Mouse (Mus musculus): ENCODE measurements around the gene Phldb1. TPM values are rescaled to one million over a fixed set of nuclear protein-coding genes. Genes with fewer than 3 reads are reported as not detected.
A peak's percentile ranks its signal among the peaks of the same experiment; 100 is the strongest.

The Phldb1 gene
- polyA plus RNA-seq, 1 experiment from 2014 or later = 42.5 TPM

GRCm38 (mm10) chr9:44740663-44741192 is 5.7 kb upstream of the Phldb1 start:
- no peak overlapping the region for H3K4me2 ChIP-seq
- 0 out of 2 replicates have a peak, but pooled peaks cover under 1% of the 10 kb centered on the region for H3K27me3 ChIP-seq
- no peak overlapping the region for H3K27ac ChIP-seq (replicated peaks)
- no peaks in the 10 kb centered on the region for H3K9me3 ChIP-seq
- H3K4me3 ChIP-seq = no peak overlapping the region
- H3K4me1 ChIP-seq (replicated peaks) = 0 out of 2 replicates have a peak, but pooled peaks cover 4% of the 10 kb centered on the region
- H3K36me3 ChIP-seq = peaks cover 43% of the 10 kb centered on the region
- no peak overlapping the region for H3K9ac ChIP-seq
- ATAC-seq (ENCODE audit: low read depth) = no peak
- 86% methylated on average over 1 of the region's 1 CpGs for WGBS

- WGBS = 58% methylated on average over 8 of the region's 8 CpGs
- no peak overlapping the region for H3K4me3 ChIP-seq
Measured at GRCm38 (mm10) chr9:44737240-44737949, 2.4 kb upstream of the Phldb1 start.

GRCm38 (mm10) chr9:44736301-44736700 is 1.3 kb upstream of the Phldb1 start:
- ATAC-seq (ENCODE audit: low read depth) = no peak
- peaks cover 34% of the 10 kb centered on the region for H3K4me1 ChIP-seq (replicated peaks)
- H3K27me3 ChIP-seq = 0 out of 2 replicates have a peak, but pooled peaks cover 12% of the 10 kb centered on the region
- no peak overlapping the region for H3K27ac ChIP-seq (replicated peaks)
- 64% methylated on average over 2 of the region's 2 CpGs for WGBS
- H3K9me3 ChIP-seq = no peaks in the 10 kb centered on the region
- H3K36me3 ChIP-seq = 0 out of 2 replicates have a peak, but pooled peaks cover 6% of the 10 kb centered on the region
- H3K4me3 ChIP-seq = no peak overlapping the region
- H3K9ac ChIP-seq = no peak overlapping the region
- no peak overlapping the region for H3K4me2 ChIP-seq

More at GRCm38 (mm10) chr9:44737240-44737949, 2.4 kb upstream of the Phldb1 start:
- no peaks in the 10 kb centered on the region for H3K9me3 ChIP-seq
- H3K9ac ChIP-seq = no peak overlapping the region
- H3K4me1 ChIP-seq (replicated peaks) = peaks cover 32% of the 10 kb centered on the region
- no peak overlapping the region for H3K4me2 ChIP-seq
- peaks cover 9% of the 10 kb centered on the region; the same call in 1 of the 2 replicates for H3K36me3 ChIP-seq
- 0 out of 2 replicates have a peak, but pooled peaks cover 12% of the 10 kb centered on the region for H3K27me3 ChIP-seq
- no peak for ATAC-seq (ENCODE audit: low read depth)
- H3K27ac ChIP-seq (replicated peaks) = peak overlapping the region; percentile 59

- 0 out of 2 replicates have a peak, but pooled peaks cover 1% of the 10 kb centered on the region for H3K36me3 ChIP-seq
- no peak overlapping the region for H3K9ac ChIP-seq
- WGBS = 85% methylated on average over 6 of the region's 6 CpGs
Measured at GRCm38 (mm10) chr9:44735886-44736285, 888 bp upstream of the Phldb1 start.

GRCm38 (mm10) chr9:44733671-44734523 is 1.1 kb downstream of the Phldb1 start:
- 0 out of 2 replicates have a peak, but pooled peaks cover 12% of the 10 kb centered on the region for H3K27me3 ChIP-seq
- WGBS = under 1% methylated on average over 79 of the region's 79 CpGs
- H3K36me3 ChIP-seq = no peaks in the 10 kb centered on the region
- H3K4me3 ChIP-seq = peak overlapping the region; percentile 61
- no peaks in the 10 kb centered on the region for H3K9me3 ChIP-seq
- H3K9ac ChIP-seq = peak overlapping the region; percentile 80
- ATAC-seq (ENCODE audit: low read depth) = peak; percentile 52
- peak overlapping the region; percentile 99 for H3K4me2 ChIP-seq
- H3K4me1 ChIP-seq (replicated peaks) = peaks cover 34% of the 10 kb centered on the region
- H3K27ac ChIP-seq (replicated peaks) = peak overlapping the region; percentile 68

More at GRCm38 (mm10) chr9:44735886-44736285, 888 bp upstream of the Phldb1 start:
- ATAC-seq (ENCODE audit: low read depth) = no peak
- no peak overlapping the region for H3K27ac ChIP-seq (replicated peaks)
- H3K9me3 ChIP-seq = no peaks in the 10 kb centered on the region
- H3K4me2 ChIP-seq = no peak overlapping the region
- H3K4me3 ChIP-seq = no peak overlapping the region
- 0 out of 2 replicates have a peak, but pooled peaks cover 12% of the 10 kb centered on the region for H3K27me3 ChIP-seq
- peaks cover 34% of the 10 kb centered on the region for H3K4me1 ChIP-seq (replicated peaks)

GRCm38 (mm10) chr9:44732921-44733530 is 2.0 kb downstream of the Phldb1 start:
- peak overlapping the region; percentile 61 for H3K4me3 ChIP-seq
- H3K9ac ChIP-seq = peak overlapping the region; percentile 80
- H3K27ac ChIP-seq (replicated peaks) = peak overlapping the region; percentile 68
- 48% methylated on average over 12 of the region's 12 CpGs for WGBS
- peaks cover 34% of the 10 kb centered on the region for H3K4me1 ChIP-seq (replicated peaks)
- no peak for ATAC-seq (ENCODE audit: low read depth)
- 0 out of 2 replicates have a peak, but pooled peaks cover 12% of the 10 kb centered on the region for H3K27me3 ChIP-seq
- H3K36me3 ChIP-seq = no peaks in the 10 kb centered on the region
- peak overlapping the region; percentile 99 for H3K4me2 ChIP-seq
- no peaks in the 10 kb centered on the region for H3K9me3 ChIP-seq

GRCm38 (mm10) chr9:44732130-44732549 is 2.9 kb downstream of the Phldb1 start:
- peaks cover 41% of the 10 kb centered on the region for H3K4me1 ChIP-seq (replicated peaks)
- no peaks in the 10 kb centered on the region for H3K9me3 ChIP-seq
- H3K4me3 ChIP-seq = no peak overlapping the region
- H3K27me3 ChIP-seq = 0 out of 2 replicates have a peak, but pooled peaks cover 12% of the 10 kb centered on the region
- whole genome bisulfite sequencing = 79% methylated on average over 5 of the region's 5 CpGs
- H3K36me3 ChIP-seq = no peaks in the 10 kb centered on the region
- H3K4me2 ChIP-seq = peak overlapping the region; percentile 99; the same call in 1 of the 2 replicates
- no peak for ATAC-seq (ENCODE audit: low read depth)
- H3K27ac ChIP-seq (replicated peaks) = no peak overlapping the region
- no peak overlapping the region; the same call in 1 of the 2 replicates for H3K9ac ChIP-seq

- H3K9ac ChIP-seq = no peak overlapping the region
- no peaks in the 10 kb centered on the region for H3K36me3 ChIP-seq
- WGBS = 66% methylated on average over 5 of the region's 5 CpGs
- H3K27ac ChIP-seq (replicated peaks) = no peak overlapping the region
- H3K27me3 ChIP-seq = no peaks in the 10 kb centered on the region
- ATAC-seq (ENCODE audit: low read depth) = no peak
- H3K4me2 ChIP-seq = no peak overlapping the region
- no peak overlapping the region for H3K4me3 ChIP-seq
- H3K9me3 ChIP-seq = no peaks in the 10 kb centered on the region
- H3K4me1 ChIP-seq (replicated peaks) = peaks cover 57% of the 10 kb centered on the region
Measured at GRCm38 (mm10) chr9:44727441-44727840, 7.6 kb downstream of the Phldb1 start.

- 51% methylated on average over 10 of the region's 10 CpGs for WGBS
- no peaks in the 10 kb centered on the region for H3K27me3 ChIP-seq
- H3K4me1 ChIP-seq (replicated peaks) = peaks cover 62% of the 10 kb centered on the region
- peak; percentile 36; the same call in 1 of the 2 replicates for ATAC-seq (ENCODE audit: low read depth)
- H3K4me2 ChIP-seq = no peak overlapping the region
- H3K9me3 ChIP-seq = no peaks in the 10 kb centered on the region
- H3K27ac ChIP-seq (replicated peaks) = peak overlapping the region; percentile 49
- no peaks in the 10 kb centered on the region for H3K36me3 ChIP-seq
- no peak overlapping the region for H3K4me3 ChIP-seq
- H3K9ac ChIP-seq = no peak overlapping the region
Measured at GRCm38 (mm10) chr9:44726431-44727146, 8.4 kb downstream of the Phldb1 start.

GRCm38 (mm10) chr9:44724665-44725064 is 10.3 kb downstream of the Phldb1 start:
- H3K4me1 ChIP-seq (replicated peaks) = peaks cover 81% of the 10 kb centered on the region
- H3K36me3 ChIP-seq = no peaks in the 10 kb centered on the region
- 44% methylated on average over 2 of the region's 2 CpGs for WGBS
- no peaks in the 10 kb centered on the region for H3K9me3 ChIP-seq
- peak overlapping the region; percentile 68 for H3K27ac ChIP-seq (replicated peaks)
- ATAC-seq (ENCODE audit: low read depth) = no peak
- H3K4me2 ChIP-seq = no peak overlapping the region
- H3K9ac ChIP-seq = 0 out of 2 replicates have a peak overlapping the region, but pooled peaks have one; percentile 17
- H3K4me3 ChIP-seq = no peak overlapping the region
- no peaks in the 10 kb centered on the region for H3K27me3 ChIP-seq

GRCm38 (mm10) chr9:44724223-44724622 is 10.8 kb downstream of the Phldb1 start:
- H3K27me3 ChIP-seq = no peaks in the 10 kb centered on the region
- H3K4me2 ChIP-seq = no peak overlapping the region
- H3K27ac ChIP-seq (replicated peaks) = peak overlapping the region; percentile 68
- no peaks in the 10 kb centered on the region for H3K36me3 ChIP-seq
- no peak overlapping the region for H3K4me3 ChIP-seq
- ATAC-seq (ENCODE audit: low read depth) = no peak
- H3K9me3 ChIP-seq = no peaks in the 10 kb centered on the region
- no peak overlapping the region for H3K9ac ChIP-seq
- 41% methylated on average over 6 of the region's 6 CpGs for WGBS
- peaks cover 85% of the 10 kb centered on the region for H3K4me1 ChIP-seq (replicated peaks)
